Mouse (Mus musculus) inflammation-experienced regulatory T-cells, adult 16 weeks (primary cell): ENCODE measurements around the gene Olfr678. TPM values are rescaled to one million over a fixed set of nuclear protein-coding genes. Genes with fewer than 3 reads are reported as not detected.

ENCODE experiments used
- polyA plus RNA-seq: library from polyadenylated mRNA; unstranded; fragments of 100-300 nt; shearing (Covaris generic); gene quantifications from one replicate; pipeline ENCODE4 v1.2.1, GENCODE M21; 2017

Olfr678 gene
- not detected for polyA plus RNA-seq

GRCm38 (mm10) chr7:105064175-105064574, at the start of gene Olfr678:
TSS of gene Olfr678 (plus strand) at chr7:105064475.

GRCm38 (mm10) chr7:105028360-105028759, 35.9 kb upstream of the Olfr678 start, which contains the start of gene Olfr675:
TSS of gene Olfr675 (minus strand) at chr7:105028460.

GRCm38 (mm10) chr7:105032398-105032797, 31.9 kb upstream of the Olfr678 start, which contains the start of gene Olfr676:
TSS of gene Olfr676 (plus strand) at chr7:105032698.

GRCm38 (mm10) chr7:105080905-105081304, 16.6 kb downstream of the Olfr678 start, which contains the start of gene Olfr679:
TSS of gene Olfr679 (plus strand) at chr7:105081205.

GRCm38 (mm10) chr7:105092717-105093116, 28.4 kb downstream of the Olfr678 start, which contains the start of gene Olfr680-ps1:
TSS of gene Olfr680-ps1 (minus strand) at chr7:105092817.

GRCm38 (mm10) chr7:105116536-105116935, 52.3 kb downstream of the Olfr678 start, which contains the start of gene Olfr681:
TSS of gene Olfr681 (plus strand) at chr7:105116836.

Other genes with a start within 250 kb of the Olfr678 start
- gene Usp17lb, start 221.9 kb upstream of the Olfr678 start, polyA plus RNA-seq = not detected
- gene Usp17la, start 207.5 kb upstream of the Olfr678 start, polyA plus RNA-seq = not detected
- not detected for gene Olfr665, start 186.4 kb upstream of the Olfr678 start, polyA plus RNA-seq
- gene Olfr666, start 168.5 kb upstream of the Olfr678 start, polyA plus RNA-seq = not detected
- gene Olfr667, start 143.0 kb upstream of the Olfr678 start, polyA plus RNA-seq = not detected
- not detected for gene Olfr668, start 136.4 kb upstream of the Olfr678 start, polyA plus RNA-seq
- gene Olfr669, start 130.2 kb upstream of the Olfr678 start, polyA plus RNA-seq = not detected
- not detected for gene Olfr670, start 101.9 kb upstream of the Olfr678 start, polyA plus RNA-seq
- not detected for gene Olfr671, start 85.3 kb upstream of the Olfr678 start, polyA plus RNA-seq
- gene Olfr672, start 62.4 kb upstream of the Olfr678 start, polyA plus RNA-seq = not detected
- gene Olfr675, start 36.0 kb upstream of the Olfr678 start, polyA plus RNA-seq = not detected
- gene Olfr676, start 31.8 kb upstream of the Olfr678 start, polyA plus RNA-seq = not detected
- gene Olfr677, start 13.1 kb upstream of the Olfr678 start, polyA plus RNA-seq = not detected
- not detected for gene Olfr679, start 16.7 kb downstream of the Olfr678 start, polyA plus RNA-seq
- gene Olfr680-ps1, start 28.3 kb downstream of the Olfr678 start, polyA plus RNA-seq = not detected
- gene Olfr681, start 52.4 kb downstream of the Olfr678 start, polyA plus RNA-seq = not detected
- gene Olfr683, start 82.5 kb downstream of the Olfr678 start, polyA plus RNA-seq = not detected
- gene Olfr684, start 99.2 kb downstream of the Olfr678 start, polyA plus RNA-seq = not detected
- not detected for gene Olfr685, start 121.5 kb downstream of the Olfr678 start, polyA plus RNA-seq
- not detected for gene Olfr686, start 143.0 kb downstream of the Olfr678 start, polyA plus RNA-seq
- gene Olfr688, start 223.6 kb downstream of the Olfr678 start, polyA plus RNA-seq = not detected
- not detected for gene Olfr689, start 246.7 kb downstream of the Olfr678 start, polyA plus RNA-seq